Mouse (Mus musculus): ENCODE measurements at regions not wholly inside any gene's neighbourhood (a gene's known extent, or its start where the extent isn't known, plus 50 kb on each side); places are given as distances from the start of the nearest gene placed in this dataset.
A peak's percentile ranks its signal among the peaks of the same experiment; 100 is the strongest.

DNA sequence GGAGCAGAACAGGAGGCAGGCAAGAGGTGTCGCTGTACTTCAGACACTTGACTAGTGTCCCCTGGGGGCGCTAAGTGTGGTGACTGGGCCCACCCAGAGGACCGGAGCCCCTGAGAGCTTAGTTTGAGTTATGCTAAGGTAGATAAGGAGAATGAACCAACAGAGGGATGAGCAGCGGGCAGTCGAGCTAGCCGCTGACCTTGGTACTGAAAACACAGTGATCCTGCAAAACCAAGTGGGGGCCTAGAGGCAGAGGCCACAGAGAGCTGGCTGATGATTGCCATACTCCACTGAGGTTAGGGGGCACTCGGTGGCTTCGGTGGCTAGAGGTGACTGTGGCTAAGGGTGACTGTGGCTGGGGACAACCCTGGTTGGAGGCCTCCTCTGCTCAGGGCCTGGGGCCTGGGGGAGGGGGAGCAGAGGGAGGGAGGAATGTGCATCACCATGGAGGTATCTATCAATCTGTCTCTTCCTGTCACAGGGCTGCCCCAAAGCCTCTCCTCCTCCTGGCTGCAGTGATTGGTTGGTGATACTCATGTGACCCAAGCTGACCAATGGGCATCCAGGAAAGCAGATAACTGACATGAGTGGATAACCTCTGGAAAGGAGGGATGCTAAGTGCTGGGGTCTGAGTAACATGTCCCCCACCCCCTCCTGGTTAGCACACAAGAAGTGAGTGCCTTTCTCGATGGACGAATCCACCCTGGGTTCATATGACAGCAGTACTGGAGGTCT lies 80.3 kb upstream of the Igsf21 start:
- intact Hi-C loops (cut with DNase I), result no loop called here
- no peak for DNase-seq (ENCODE audit: low spot score in 2 of 2)

DNA sequence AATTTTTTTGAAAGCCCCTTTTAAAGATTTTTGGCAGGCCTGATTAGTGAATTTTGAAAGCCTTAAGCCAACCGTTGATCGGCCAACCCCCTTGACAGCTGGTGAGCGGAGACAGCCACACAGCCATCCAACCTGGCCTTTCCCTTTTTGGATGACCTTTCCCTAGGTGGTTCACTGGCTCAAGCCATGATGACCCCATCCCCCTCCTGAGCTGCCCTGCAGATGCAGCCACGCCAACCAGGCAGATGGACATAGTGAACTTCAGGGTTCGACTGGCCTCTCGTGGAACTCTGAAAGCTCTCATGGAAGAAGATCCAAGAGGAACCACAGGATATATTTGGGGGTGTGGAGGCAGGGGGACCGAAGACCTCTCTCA lies 79.1 kb upstream of the Igsf21 start:
- no peak for DNase-seq (ENCODE audit: low spot score in 2 of 2)
- intact Hi-C loops (cut with DNase I), result no loop called here

DNA sequence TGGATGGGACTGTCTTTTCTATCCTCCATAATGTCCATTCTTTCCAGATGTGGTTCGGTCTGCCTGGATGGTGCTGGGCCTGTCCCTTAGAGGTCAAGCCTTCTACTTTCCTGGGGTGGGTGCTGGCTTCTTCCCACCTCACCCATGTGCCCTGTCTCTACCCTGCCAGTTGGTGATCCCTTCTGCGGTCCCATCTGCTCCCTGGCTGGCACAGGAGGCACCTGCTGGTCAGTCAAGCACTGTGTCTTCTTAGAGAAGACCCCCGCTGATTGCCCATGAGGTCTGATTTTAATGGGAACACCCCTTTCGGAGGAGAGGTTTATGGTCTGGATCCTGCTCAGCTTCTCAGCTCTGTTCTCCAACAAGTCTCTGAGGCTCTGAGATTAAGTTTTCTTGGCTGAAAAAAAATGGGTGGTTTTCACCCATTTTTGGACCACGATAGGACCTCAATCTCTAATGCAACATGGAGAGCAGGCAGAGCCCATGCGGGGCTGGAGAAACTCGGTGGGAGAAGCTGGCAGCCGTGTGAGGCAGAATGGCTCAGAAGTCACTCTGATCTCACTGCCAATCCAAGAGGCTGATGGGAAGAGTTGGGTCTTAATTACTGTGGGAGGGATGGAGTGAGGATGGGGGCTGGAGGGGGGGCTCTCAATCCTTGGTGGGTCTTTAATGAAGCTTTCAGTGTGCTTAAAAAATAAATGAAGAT lies 78.5 kb upstream of the Igsf21 start:
- no peak for DNase-seq (ENCODE audit: low spot score in 2 of 2)
- intact Hi-C loops (cut with DNase I), result no loop called here

DNA sequence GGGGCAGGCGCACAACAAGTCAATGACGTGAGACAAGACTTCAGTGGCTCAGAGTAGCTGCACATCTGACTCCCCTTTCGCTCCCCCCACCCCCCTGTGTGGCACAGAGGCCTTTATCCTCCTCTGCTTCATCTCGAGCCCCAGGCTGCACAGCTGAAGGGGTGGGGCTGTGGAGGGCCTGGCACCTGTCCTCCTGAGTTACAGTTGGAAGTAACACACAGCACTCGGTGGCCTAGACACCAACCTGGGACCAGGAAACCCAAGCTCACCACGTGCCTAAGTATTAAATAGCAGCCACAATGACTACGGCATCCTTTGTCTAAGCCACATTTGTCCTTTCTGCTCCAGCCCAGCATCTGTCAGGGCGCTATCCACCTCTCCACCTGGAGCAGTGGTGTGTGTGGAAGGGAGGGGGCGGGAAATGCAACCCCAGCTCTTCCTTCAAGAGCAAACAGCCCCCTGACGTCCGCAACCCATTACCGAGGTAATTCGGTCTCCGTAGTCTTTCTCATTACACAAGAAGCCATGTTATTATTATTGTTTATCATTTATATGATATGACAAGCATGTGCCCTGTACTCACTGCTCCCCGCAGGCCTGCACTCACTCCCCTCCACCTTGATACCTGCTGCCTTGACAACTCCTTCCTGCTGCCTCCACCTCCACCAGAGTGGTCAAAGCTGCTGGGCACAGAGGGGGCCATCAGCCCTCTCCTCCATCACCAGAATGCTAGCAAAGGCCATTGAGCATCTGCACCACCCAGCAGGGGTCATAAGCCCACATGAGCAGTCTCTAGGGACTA lies 73.7 kb upstream of the Igsf21 start:
- no peak for DNase-seq (ENCODE audit: low spot score in 2 of 2)
- intact Hi-C loops (cut with DNase I), result no loop called here

DNA sequence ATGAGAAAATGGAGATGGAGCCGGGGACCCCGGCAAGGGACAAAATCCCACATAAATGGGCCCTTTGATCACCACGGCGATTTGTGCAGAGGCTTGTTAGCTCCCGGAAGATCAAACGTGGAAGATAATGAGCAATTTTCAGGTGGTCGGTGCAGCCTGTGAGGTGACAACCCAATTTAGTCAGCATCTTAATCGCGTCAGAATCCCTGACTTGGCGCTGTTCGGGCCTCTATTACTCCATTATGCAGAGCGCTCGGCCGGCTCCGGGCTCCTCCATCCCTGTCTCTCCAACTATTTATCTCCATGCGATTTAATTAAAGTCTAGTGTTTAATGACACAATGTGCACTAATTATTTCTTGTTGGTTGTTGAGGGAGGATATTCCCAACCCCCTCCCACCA lies 66.1 kb upstream of the Igsf21 start:
- no peak for DNase-seq (ENCODE audit: low spot score in 2 of 2)
- intact Hi-C loops (cut with DNase I), result no loop called here

DNA sequence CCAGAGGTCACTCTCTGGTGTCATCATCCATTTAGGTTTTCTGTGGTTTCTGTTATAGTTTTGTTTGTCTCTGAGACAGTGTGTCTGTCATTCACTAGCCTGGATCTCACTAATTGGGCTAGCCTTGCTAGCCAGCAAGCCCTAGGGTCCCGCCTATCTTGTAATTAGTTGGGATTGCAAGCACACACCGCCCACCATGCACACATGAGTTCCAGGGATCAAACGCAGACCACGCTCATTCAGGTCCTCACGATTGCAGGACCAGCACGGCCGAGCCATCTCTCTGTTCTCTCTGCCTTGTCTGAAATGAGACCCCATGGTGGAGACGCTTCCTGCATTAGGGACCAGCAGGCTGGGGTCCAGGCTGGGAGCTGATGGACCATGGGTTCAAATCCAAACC lies 60.9 kb upstream of the Igsf21 start:
- DNase-seq (ENCODE audit: low spot score in 2 of 2), result no peak
- intact Hi-C loops (cut with DNase I), result no loop called here

DNA sequence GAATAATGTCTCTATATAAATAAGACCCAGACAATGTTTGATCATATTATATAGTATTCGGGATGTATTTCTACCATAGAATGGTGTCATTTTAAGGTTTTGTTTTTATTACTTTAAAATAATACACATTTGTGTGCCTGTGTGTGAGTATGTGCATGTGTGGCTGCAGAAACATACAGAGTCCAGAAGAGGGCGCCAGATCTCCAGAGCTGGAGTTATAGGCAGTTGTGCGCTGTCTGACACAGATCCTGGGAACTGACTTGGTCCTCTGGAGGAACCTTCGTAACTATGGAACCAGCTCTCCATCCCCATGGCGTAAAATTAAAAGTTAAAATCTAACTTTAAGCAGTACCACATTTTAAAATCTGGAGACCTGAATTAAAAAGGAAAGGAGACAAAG lies 58.4 kb upstream of the Igsf21 start:
- intact Hi-C loops (cut with DNase I), result no loop called here
- no peak for DNase-seq (ENCODE audit: low spot score in 2 of 2)

DNA sequence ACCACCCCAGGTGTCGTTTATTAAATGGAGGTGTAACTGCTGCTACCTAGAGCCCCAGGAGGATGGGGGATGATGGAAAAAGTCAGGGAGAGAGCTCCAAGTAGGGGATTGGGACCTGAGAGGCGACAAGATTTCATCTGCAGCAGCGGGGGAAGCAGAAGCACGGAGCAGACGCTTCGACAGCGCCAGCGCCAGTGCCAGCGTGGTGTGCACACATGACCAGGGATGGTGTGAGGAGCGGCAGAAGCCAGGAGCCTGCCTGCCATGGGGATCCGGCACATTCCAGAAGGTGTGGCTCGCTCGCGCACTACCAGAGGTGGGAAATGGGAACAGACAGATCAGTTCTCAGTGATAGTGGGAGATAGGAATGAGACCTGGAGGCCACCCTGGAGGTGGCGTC lies 55.1 kb upstream of the Igsf21 start:
- intact Hi-C loops (cut with DNase I), result no loop called here
- DNase-seq (ENCODE audit: low spot score in 2 of 2), result peak; percentile 54

DNA sequence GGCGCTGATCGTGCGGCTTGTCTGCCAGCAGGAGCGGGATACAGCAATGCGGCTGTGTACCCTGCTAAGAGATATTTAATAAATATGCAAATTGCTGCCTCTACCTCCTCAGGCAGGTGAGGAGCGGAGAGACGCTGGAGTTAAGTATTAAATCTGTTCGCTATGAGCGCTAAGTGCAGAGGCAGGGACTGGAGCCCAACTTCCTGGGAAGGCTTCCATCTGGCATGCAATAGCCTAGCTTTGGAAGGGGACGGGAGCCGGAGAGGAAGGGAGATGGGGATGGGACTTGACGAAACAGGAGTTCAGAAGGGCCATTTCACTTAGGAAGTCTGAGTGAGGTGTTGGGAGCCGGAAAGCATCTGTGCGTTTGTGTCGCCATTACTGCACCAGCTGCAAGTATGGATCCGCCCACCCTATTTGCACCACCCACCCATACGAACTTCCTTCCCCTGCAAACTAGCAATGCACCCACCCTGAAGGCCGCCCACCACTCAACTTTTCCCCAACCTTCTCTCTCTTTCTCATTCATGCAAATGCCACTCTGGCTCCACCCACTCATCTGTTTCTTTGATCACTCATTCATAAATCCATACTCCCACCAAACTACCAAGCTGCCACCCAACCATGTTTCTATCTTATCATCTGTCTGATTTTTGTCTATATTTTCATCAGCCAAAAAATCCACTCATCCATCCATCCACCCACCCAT lies 51.5 kb upstream of the Igsf21 start:
- DNase-seq (ENCODE audit: low spot score in 2 of 2), result peak; percentile 21 to 32
- intact Hi-C loops (cut with DNase I), result no loop called here

Data from left cerebral cortex, postnatal 36 days (tissue).